Mouse (Mus musculus): ENCODE measurements around the gene Tbca.

Tbca gene

GRCm38 (mm10) chr13:94788771-94789649 lies at the start of gene Tbca:
Gene Tbca, plus strand, starts transcription at chr13:94788910.
- peak; percentile 52 for DNase-seq (ENCODE audit: low spot score)

GRCm38 (mm10) chr13:94745176-94745575 lies 43.5 kb upstream of the Tbca start:
- DNase-seq (ENCODE audit: low spot score): no peak

GRCm38 (mm10) chr13:94765852-94766251 lies 22.9 kb upstream of the Tbca start:
- no peak for DNase-seq (ENCODE audit: low spot score)

- no peak for DNase-seq (ENCODE audit: low spot score)
These were observed 20.1 kb upstream of the Tbca start for GRCm38 (mm10) chr13:94768460-94769154.

GRCm38 (mm10) chr13:94769155-94769470 lies 19.6 kb upstream of the Tbca start:
- DNase-seq (ENCODE audit: low spot score): no peak

- DNase-seq (ENCODE audit: low spot score): no peak
These were observed 1.8 kb upstream of the Tbca start for GRCm38 (mm10) chr13:94786866-94787265.

- no peak for DNase-seq (ENCODE audit: low spot score)
These were observed 6.0 kb downstream of the Tbca start for GRCm38 (mm10) chr13:94794689-94795088.

- no peak for DNase-seq (ENCODE audit: low spot score)
These were observed 14.9 kb downstream of the Tbca start for GRCm38 (mm10) chr13:94803480-94804057.

GRCm38 (mm10) chr13:94806315-94807179 lies 17.8 kb downstream of the Tbca start:
- DNase-seq (ENCODE audit: low spot score): no peak

GRCm38 (mm10) chr13:94808596-94808995 lies 19.9 kb downstream of the Tbca start:
- DNase-seq (ENCODE audit: low spot score): peak; percentile 5

- no peak for DNase-seq (ENCODE audit: low spot score)
These were observed 21.0 kb downstream of the Tbca start for GRCm38 (mm10) chr13:94809724-94810123.

- no peak for DNase-seq (ENCODE audit: low spot score)
These were observed 22.7 kb downstream of the Tbca start for GRCm38 (mm10) chr13:94811451-94811850.

- no peak for DNase-seq (ENCODE audit: low spot score)
These were observed 25.1 kb downstream of the Tbca start for GRCm38 (mm10) chr13:94813770-94814169.

GRCm38 (mm10) chr13:94820516-94820915 lies 31.8 kb downstream of the Tbca start:
- no peak for DNase-seq (ENCODE audit: low spot score)

- no peak for DNase-seq (ENCODE audit: low spot score)
These were observed 32.2 kb downstream of the Tbca start for GRCm38 (mm10) chr13:94820956-94821355.

GRCm38 (mm10) chr13:94826389-94826788 lies 37.7 kb downstream of the Tbca start:
- DNase-seq (ENCODE audit: low spot score): no peak

- no peak for DNase-seq (ENCODE audit: low spot score)
These were observed 38.3 kb downstream of the Tbca start for GRCm38 (mm10) chr13:94826986-94827385.

- DNase-seq (ENCODE audit: low spot score): no peak
These were observed 39.1 kb downstream of the Tbca start for GRCm38 (mm10) chr13:94827847-94828246.

GRCm38 (mm10) chr13:94838047-94838720 lies 49.5 kb downstream of the Tbca start:
- DNase-seq (ENCODE audit: low spot score): no peak

- peak; percentile 5 for DNase-seq (ENCODE audit: low spot score)
These were observed 50.1 kb downstream of the Tbca start for GRCm38 (mm10) chr13:94838756-94839337.

- DNase-seq (ENCODE audit: low spot score): no peak
These were observed 54.5 kb downstream of the Tbca start for GRCm38 (mm10) chr13:94843236-94843635.

All from left cerebral cortex, adult 11 months (tissue).